In genomic region chr1:86719391-86719790, GRCm38 (mm10) we compare ENCODE assay signal across 23 mouse cellular contexts. TPM values are rescaled to one million over a fixed set of nuclear protein-coding genes. Genes with fewer than 3 reads are reported as not detected.
DNase-seq lines count a peak whose midpoint lies in the region; ATAC-seq and TF ChIP-seq lines count a peak whose summit lies in the region.
"Had no signal": no experiment of that assay in that cellular context is flagged by ENCODE, and none has a peak within 500 bp of the region (broad histone marks: within the 10 kb centered on the region; RNA-seq: fewer than 3 reads in every experiment).

No protein-coding gene starts in this region.

- H3K27ac ChIP-seq in gastrocnemius, adult 2 months: peak overlapping the region; percentile 78
- H3K27ac ChIP-seq: forebrain, embryonic 15.5 days; hindbrain, embryonic 12.5 days; limb, embryonic 15.5 days; midbrain, embryonic 10.5 days had no signal

- intact Hi-C loops in gastrocnemius, adult 2 months (cut with DNase I): no loop called here

- H3K4me3 ChIP-seq in gastrocnemius, adult 2 months: no peak overlapping the region
- H3K4me3 ChIP-seq: forebrain, embryonic 15.5 days; hindbrain, embryonic 12.5 days; limb, embryonic 15.5 days; midbrain, embryonic 10.5 days had no signal

- DNase-seq in gastrocnemius, adult 2 months: peak; percentile 58
- DNase-seq in gastrocnemius, postnatal 10 days: no peak
- DNase-seq in ovary, adult 18-20 months (ENCODE audit: low spot score): peak; percentile 88
- DNase-seq in ovary, postnatal 14 days (ENCODE audit: low spot score): no peak
- DNase-seq in adrenal gland, postnatal 10 days: peak; percentile 50
- DNase-seq in B cell, adult 2 months: no peak
- no peak for DNase-seq in cerebellum, adult 8-10 months
- DNase-seq: cerebellum, adult 11 months; cerebellum, postnatal 14 days; heart, postnatal 14 days; kidney, adult 8-10 months; kidney, postnatal 14 days; liver, postnatal 0 days; lung, postnatal 14 days; spleen, adult 18-20 months; thymus, adult 18-20 months had no signal

- 0 out of 2 replicates have a peak, but pooled peaks have one; percentile 34 for ATAC-seq in megakaryocyte-erythroid progenitor cell, adult 5-6 weeks (replicated peaks; ENCODE audit: low FRiP score, low TSS enrichment, poor library complexity, severe bottlenecking)
- ATAC-seq: forebrain, embryonic 15.5 days; inflammation-experienced regulatory T-cells, adult 6 months; liver, postnatal 0 days had no signal

- no peak for TF ChIP-seq CTCF in gastrocnemius, adult 2 months (IDR thresholded peaks at IDR 0.05)

RNA-seq across cellular contexts. Expression of gene Dis3l2, which starts 15.8 kb away (rescaled TPM):
- total RNA-seq in gastrocnemius, adult 2 months (2021): 10 to 100 TPM; 11.7 to 14.2 TPM
- total RNA-seq in gastrocnemius, postnatal 10 days (2021): 10 to 100 TPM; 14.5 to 16.9 TPM
- total RNA-seq in adrenal gland, postnatal 10 days (2021): 10 to 100 TPM; 17.2 to 20.9 TPM
- total RNA-seq in megakaryocyte-erythroid progenitor cell, adult 5-6 weeks (2014; fragmentation: Nextera tagmentation): 33.2 and 36.8 TPM in 2 replicates
- total RNA-seq in megakaryocyte-erythroid progenitor cell, adult 5-6 weeks (2017): 22.8 and 36.6 TPM in 2 replicates

RNA-seq across cellular contexts. Expression of gene Nppc, which starts 49.0 kb away (rescaled TPM):
- total RNA-seq in gastrocnemius, adult 2 months (2021): 1 to 10 TPM in 1 of 2 experiments, under 1 TPM in 1; 0.36 to 1.0 TPM
- 1 to 10 TPM; 1.9 to 2.2 TPM for total RNA-seq in gastrocnemius, postnatal 10 days (2021)
- total RNA-seq in adrenal gland, postnatal 10 days (2021): under 1 TPM in 1 of 2 experiments, not detected in 1; 0.48 TPM
- not detected in 2 replicates for total RNA-seq in megakaryocyte-erythroid progenitor cell, adult 5-6 weeks (2014; fragmentation: Nextera tagmentation)
- total RNA-seq in megakaryocyte-erythroid progenitor cell, adult 5-6 weeks (2017): 0.70 and 0.80 TPM in 2 replicates
- total RNA-seq: heart, adult 18-20 months had no signal

Comparison
In these comparisons a context has a peak if more than half of its experiments do, and no peak if none do; other contexts are left out.
1. DNase-seq: peak in gastrocnemius, adult 2 months (single experiment), ovary, adult 18-20 months (single experiment) and adrenal gland, postnatal 10 days (single experiment); none in gastrocnemius, postnatal 10 days (single experiment), ovary, postnatal 14 days (single experiment), B cell, adult 2 months (0 of 2) and cerebellum, adult 8-10 months (single experiment).